ENCODE assay signal across 9 mouse cellular contexts in the genomic region with DNA sequence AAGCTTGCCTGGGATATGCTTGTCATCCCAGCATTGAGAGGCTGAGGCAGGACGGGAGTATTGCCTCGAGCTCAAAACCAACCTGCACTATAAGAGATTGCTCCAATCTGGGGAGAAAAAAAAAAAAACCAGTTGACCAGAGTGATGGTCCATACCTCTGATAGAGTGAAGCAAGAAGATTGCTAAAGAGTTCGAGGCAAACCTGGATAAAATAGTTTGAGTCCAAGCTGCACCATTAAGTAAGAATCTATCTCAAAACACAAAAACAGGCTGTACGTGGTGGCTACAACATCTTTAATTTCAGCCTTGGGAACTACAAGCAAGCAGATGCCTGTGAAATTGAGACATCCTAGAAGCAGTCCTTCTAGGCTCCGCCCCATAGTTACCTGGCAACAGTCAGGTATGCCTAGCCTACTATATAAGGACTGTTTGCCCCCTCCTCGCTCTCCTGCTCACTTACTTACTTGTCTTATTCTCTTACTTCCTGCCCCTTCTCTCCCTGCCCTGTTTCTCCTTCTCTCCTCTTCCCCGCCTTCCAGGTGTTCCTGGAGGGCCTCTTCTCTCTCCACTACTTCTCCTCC. TPM values are rescaled to one million over a fixed set of nuclear protein-coding genes. Genes with fewer than 3 reads are reported as not detected.
A peak's percentile ranks its signal among the peaks of the same experiment; 100 is the strongest.
DNase-seq lines count a peak whose midpoint lies in the region; TF ChIP-seq lines count a peak whose summit lies in the region.
"Had no signal": no experiment of that assay in that cellular context is flagged by ENCODE, and none has a peak within 500 bp of the region (broad histone marks: within the 10 kb centered on the region; RNA-seq: fewer than 3 reads in every experiment).

No protein-coding gene starts in this region.

- H3K4me1 ChIP-seq in ES-Bruce4 (ENCODE audit: control insufficient read depth, insufficient read depth, low read length): no peaks in the 10 kb centered on the region
- H3K4me1 ChIP-seq in hindbrain, embryonic 10.5 days (replicated peaks): peaks cover 23% of the 10 kb centered on the region

- peak; percentile 2 for DNase-seq in adrenal gland, adult 2 months
- DNase-seq in adrenal gland, adult 18-20 months (ENCODE audit: low spot score in 2 of 2): no peak
- no peak for DNase-seq in hindbrain, embryonic 10.5 days (ENCODE audit: low spot score)
- DNase-seq in lung, postnatal 10 days: peak; percentile 72
- DNase-seq in ovary, postnatal 36 days (ENCODE audit: low spot score): no peak
- no peak for DNase-seq in urinary bladder, postnatal 10 days (ENCODE audit: low spot score)
- DNase-seq in adrenal gland, postnatal 14 days: no peak

- TF ChIP-seq EP300 in ES-Bruce4 (IDR thresholded peaks at IDR 0.05; ENCODE audit: insufficient read depth, low read depth, low read length): no peak

- peak overlapping the region; percentile 90 for H3K9ac ChIP-seq in ES-Bruce4 (ENCODE audit: low read depth, poor library complexity, severe bottlenecking)

- H3K9me3 ChIP-seq in ES-Bruce4 (replicated peaks; ENCODE audit: control insufficient read depth, insufficient read depth, low read length, poor library complexity, severe bottlenecking): no peaks in the 10 kb centered on the region
- H3K9me3 ChIP-seq in hindbrain, embryonic 10.5 days: no peaks in the 10 kb centered on the region

- no peak for TF ChIP-seq CTCF in ES-Bruce4 (IDR thresholded peaks at IDR 0.05; ENCODE audit: low read depth, low read length)

- WGBS in hindbrain, embryonic 10.5 days: 34% methylated on average over 7 of the region's 7 CpGs

- no peak for TF ChIP-seq POLR2A in ES-Bruce4 (IDR thresholded peaks at IDR 0.05; ENCODE audit: insufficient read depth, low read length)

- peak overlapping the region; percentile 67 for H3K27ac ChIP-seq in ES-Bruce4 (ENCODE audit: insufficient read depth, low read length)
- peak overlapping the region; percentile 94 for H3K27ac ChIP-seq in hindbrain, embryonic 10.5 days

- peaks cover 28% of the 10 kb centered on the region for H3K36me3 ChIP-seq in ES-Bruce4 (ENCODE audit: control insufficient read depth, insufficient read depth, low read length, poor library complexity, severe bottlenecking)
- H3K36me3 ChIP-seq in hindbrain, embryonic 10.5 days: peaks cover 35% of the 10 kb centered on the region

- peak overlapping the region; percentile 74 for H3K4me3 ChIP-seq in ES-Bruce4 (ENCODE audit: low read depth, low read length)
- H3K4me3 ChIP-seq in hindbrain, embryonic 10.5 days: peak overlapping the region; percentile 84

- H3K27me3 ChIP-seq in ES-Bruce4 (ENCODE audit: control insufficient read depth, insufficient read depth, low read length, poor library complexity, severe bottlenecking): no peaks in the 10 kb centered on the region
- H3K27me3 ChIP-seq in hindbrain, embryonic 10.5 days (ENCODE audit: insufficient read depth, poor library complexity, severe bottlenecking): no peaks in the 10 kb centered on the region

RNA-seq across cellular contexts. Expression of a gene that starts 0.5 kb away (rescaled TPM):
- 10 to 100 TPM; 52.5 to 60.6 TPM for total RNA-seq in adrenal gland, adult 2 months (2021)
- polyA plus RNA-seq in adrenal gland, adult 2 months (2012; rRNA removed): 148 and 158 TPM in 2 replicates
- total RNA-seq in adrenal gland, adult 18-20 months (2021): 10 to 100 TPM; 58.2 to 64.3 TPM
- polyA plus RNA-seq in ES-Bruce4 (2011; ENCODE audit: insufficient read depth, insufficient read length, low read depth, missing spikeins): 250 and 287 TPM in 2 replicates
- 264 and 295 TPM in 2 replicates for polyA plus RNA-seq in hindbrain, embryonic 10.5 days (2016; fragmentation: Nextera tagmentation; extraction: Ambion mirVana)
- 54.4 and 60.0 TPM in 2 replicates for total RNA-seq in adrenal gland, postnatal 14 days (2021)

RNA-seq across cellular contexts. Expression of a gene that starts 7.5 kb away (rescaled TPM):
- total RNA-seq in adrenal gland, adult 2 months (2021): 1,000 to 10,000 TPM; 1,338 to 1,480 TPM
- polyA plus RNA-seq in adrenal gland, adult 2 months (2012; rRNA removed): 7,024 and 7,397 TPM in 2 replicates
- 1,000 to 10,000 TPM; 1,437 to 1,911 TPM for total RNA-seq in adrenal gland, adult 18-20 months (2021)
- polyA plus RNA-seq in ES-Bruce4 (2011; ENCODE audit: insufficient read depth, insufficient read length, low read depth, missing spikeins): 5,956 and 6,533 TPM in 2 replicates
- 5,819 and 7,209 TPM in 2 replicates for polyA plus RNA-seq in hindbrain, embryonic 10.5 days (2016; fragmentation: Nextera tagmentation; extraction: Ambion mirVana)
- total RNA-seq in adrenal gland, postnatal 14 days (2021): 638 and 688 TPM in 2 replicates

RNA-seq across cellular contexts. Expression of a gene that starts 14.5 kb away (rescaled TPM):
- total RNA-seq in adrenal gland, adult 2 months (2021): under 1 TPM; 0.41 to 0.75 TPM
- polyA plus RNA-seq in adrenal gland, adult 2 months (2012; rRNA removed): 0.44 and 0.64 TPM in 2 replicates
- 1 to 10 TPM in 1 of 2 experiments, under 1 TPM in 1; 0.66 to 2.6 TPM for total RNA-seq in adrenal gland, adult 18-20 months (2021)
- 1.3 and 2.4 TPM in 2 replicates for polyA plus RNA-seq in ES-Bruce4 (2011; ENCODE audit: insufficient read depth, insufficient read length, low read depth, missing spikeins)
- polyA plus RNA-seq in hindbrain, embryonic 10.5 days (2016; fragmentation: Nextera tagmentation; extraction: Ambion mirVana): 0.47 and 1.2 TPM in 2 replicates
- total RNA-seq in adrenal gland, postnatal 14 days (2021): 0.49 and 1.1 TPM in 2 replicates
- total RNA-seq: hematopoietic stem cell, adult 5-6 weeks had no signal

RNA-seq across cellular contexts. Expression of a gene that starts 19.4 kb away (rescaled TPM):
- 10 to 100 TPM in 1 of 2 experiments, 1 to 10 TPM in 1; 2.2 to 33.5 TPM for total RNA-seq in adrenal gland, adult 2 months (2021)
- 0.45 TPM in 1 of 2 replicates, not detected in the other for polyA plus RNA-seq in adrenal gland, adult 2 months (2012; rRNA removed)
- total RNA-seq in adrenal gland, adult 18-20 months (2021): 10 to 100 TPM; 42.8 to 43.4 TPM
- polyA plus RNA-seq in ES-Bruce4 (2011; ENCODE audit: insufficient read depth, insufficient read length, low read depth, missing spikeins): not detected in 2 replicates
- polyA plus RNA-seq in hindbrain, embryonic 10.5 days (2016; fragmentation: Nextera tagmentation; extraction: Ambion mirVana): not detected in 2 replicates
- 24.6 and 31.2 TPM in 2 replicates for total RNA-seq in adrenal gland, postnatal 14 days (2021)
- total RNA-seq: hematopoietic stem cell, adult 5-6 weeks had no signal

RNA-seq across cellular contexts. Expression of a gene that starts 21.4 kb away (rescaled TPM):
- 10 to 100 TPM; 55.4 to 71.1 TPM for total RNA-seq in adrenal gland, adult 2 months (2021)
- polyA plus RNA-seq in adrenal gland, adult 2 months (2012; rRNA removed): 17.6 and 21.4 TPM in 2 replicates
- total RNA-seq in adrenal gland, adult 18-20 months (2021): 10 to 100 TPM; 73.2 to 77.2 TPM
- polyA plus RNA-seq in ES-Bruce4 (2011; ENCODE audit: insufficient read depth, insufficient read length, low read depth, missing spikeins): 15.3 and 15.5 TPM in 2 replicates
- polyA plus RNA-seq in hindbrain, embryonic 10.5 days (2016; fragmentation: Nextera tagmentation; extraction: Ambion mirVana): 4.8 and 6.7 TPM in 2 replicates
- total RNA-seq in adrenal gland, postnatal 14 days (2021): 46.8 and 54.1 TPM in 2 replicates

Comparison
In these comparisons a context has a peak if more than half of its experiments do, and no peak if none do; other contexts are left out.
1. DNase-seq: peak in adrenal gland, adult 2 months (single experiment) and lung, postnatal 10 days (single experiment); none in adrenal gland, adult 18-20 months (0 of 2), hindbrain, embryonic 10.5 days (single experiment), ovary, postnatal 36 days (single experiment), urinary bladder, postnatal 10 days (single experiment) and adrenal gland, postnatal 14 days (single experiment).